Mouse (Mus musculus) midbrain, postnatal 0 days (tissue): ENCODE data around the gene Sumo3. TPM values are rescaled to one million over a fixed set of nuclear protein-coding genes. Genes with fewer than 3 reads are reported as not detected.

Experiments used
- ATAC-seq: fragments of 200-750 bp; cut with Nextera tagmentation; 2 replicates; pipeline ENCODE4 v1.8.0; 2017; ENCODE audit warnings: moderate number of reproducible peaks, mild to moderate bottlenecking, moderate TSS enrichment, moderate library complexity; ENCODE audit not compliant: low FRiP score
- DNase-seq: peaks from one replicate; pipeline ENCODE4 v3.0.0-alpha.2; 2015; ENCODE audit warnings: low spot score
- H3K27ac ChIP-seq: fragments of 300-500 bp; sonication (generic); 2 replicates; pipeline ENCODE4 v1.5.1; 2014; ENCODE audit warnings: low read depth, mild to moderate bottlenecking, low read length, mixed read lengths
- H3K27me3 ChIP-seq: fragments of 300-500 bp; sonication (generic); 2 replicates; pipeline ENCODE4 v1.6.1; 2014; ENCODE audit warnings: low read length, control low read depth, mixed read lengths; ENCODE audit not compliant: insufficient read depth
- H3K36me3 ChIP-seq: fragments of 300-500 bp; sonication (generic); 2 replicates; pipeline ENCODE4 v1.6.1; 2014; ENCODE audit warnings: low read length, control low read depth, mixed read lengths; ENCODE audit not compliant: insufficient read depth
- H3K4me1 ChIP-seq: fragments of 300-500 bp; sonication (generic); 2 replicates; pipeline ENCODE4 v1.6.1; 2014; ENCODE audit warnings: mild to moderate bottlenecking, control low read depth, antibody characterized with exemption, low read length, mixed read lengths; ENCODE audit not compliant: insufficient read depth
- H3K4me2 ChIP-seq: fragments of 300-500 bp; sonication (generic); 2 replicates; pipeline ENCODE4 v1.6.1; 2014; ENCODE audit warnings: low read depth, mild to moderate bottlenecking, low read length, mixed read lengths; ENCODE audit not compliant: poor library complexity, severe bottlenecking
- H3K4me3 ChIP-seq: fragments of 300-500 bp; sonication (generic); 2 replicates; pipeline ENCODE4 v1.5.1; 2014; ENCODE audit warnings: low read depth, mild to moderate bottlenecking, low read length, moderate library complexity
- H3K9ac ChIP-seq: fragments of 300-500 bp; sonication (generic); replicated peaks from 2 replicates; pipeline ENCODE4 v1.6.1; 2014; ENCODE audit warnings: mild to moderate bottlenecking, low read length, moderate library complexity, mixed read lengths; ENCODE audit not compliant: poor library complexity, severe bottlenecking
- H3K9me3 ChIP-seq: fragments of 300-500 bp; sonication (generic); 2 replicates; pipeline ENCODE4 v1.6.1; 2016; ENCODE audit warnings: low read length, control low read depth
- CTCF ChIP-seq: IDR thresholded peaks from 2 replicates; pipeline ENCODE4 v1.5.1; 2016; ENCODE audit warnings: antibody characterized with exemption, mild to moderate bottlenecking
- WGBS: fragments of 180-500 bp; shearing (Covaris S2); extraction: QIAGEN DNeasy Blood & Tissue Kit; methylation state at CpG from one replicate; pipeline ENCODE4 v1.1.7; 2014; 5-methylcytosine and 5-hydroxymethylcytosine counted together
- polyA plus RNA-seq: library from polyadenylated mRNA; unstranded; fragments of >200 nt; fragmentation: Nextera tagmentation; extraction: Ambion mirVana; gene quantifications from 2 replicates; pipeline ENCODE4 v1.2.1, GENCODE M21; 2015
- total RNA-seq: library from RNA; depleted of rRNA; stranded (reverse); fragments of >200 nt; gene quantifications from 2 replicates; pipeline ENCODE4 v1.2.3, GENCODE M21; 2014

The Sumo3 gene
- total and polyA plus RNA-seq, 2 experiments from 2014 or later = 167 to 385 TPM

DNA sequence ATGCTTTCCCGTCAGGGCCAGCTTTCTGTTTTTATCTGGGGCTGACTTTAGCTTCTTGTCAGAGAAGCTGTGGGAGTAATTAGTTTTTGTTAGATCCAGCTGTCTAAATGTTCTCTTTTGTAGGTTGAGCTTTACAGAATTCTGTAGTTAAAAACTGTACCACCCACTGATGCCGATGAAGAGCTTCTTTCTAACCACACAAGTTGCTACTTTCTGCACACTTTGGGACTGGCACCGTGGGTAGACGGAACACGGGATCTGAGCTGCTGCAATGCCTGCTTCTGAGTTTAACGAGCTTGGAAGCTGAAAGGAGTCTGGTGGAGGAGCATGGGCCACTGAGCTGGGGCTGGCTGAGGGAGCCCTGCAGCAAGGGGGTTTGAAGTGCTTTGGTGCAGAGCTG, 14.4 kb upstream of the Sumo3 start:
- Histone ChIP-seq H3K4me3 (no peak overlapping the region), H3K9ac (no peak overlapping the region), H3K27me3 (no peaks in the 10 kb centered on the region), H3K4me1 (no peaks in the 10 kb centered on the region), H3K27ac (no peak overlapping the region), H3K9me3 (no peaks in the 10 kb centered on the region), H3K4me2 (no peak overlapping the region), H3K36me3 (peaks cover 57% of the 10 kb centered on the region)
- 82% methylated on average over 6 of the region's 6 CpGs for WGBS
- ATAC-seq = no peak
- no peak for DNase-seq
- TF ChIP-seq CTCF = no peak

DNA sequence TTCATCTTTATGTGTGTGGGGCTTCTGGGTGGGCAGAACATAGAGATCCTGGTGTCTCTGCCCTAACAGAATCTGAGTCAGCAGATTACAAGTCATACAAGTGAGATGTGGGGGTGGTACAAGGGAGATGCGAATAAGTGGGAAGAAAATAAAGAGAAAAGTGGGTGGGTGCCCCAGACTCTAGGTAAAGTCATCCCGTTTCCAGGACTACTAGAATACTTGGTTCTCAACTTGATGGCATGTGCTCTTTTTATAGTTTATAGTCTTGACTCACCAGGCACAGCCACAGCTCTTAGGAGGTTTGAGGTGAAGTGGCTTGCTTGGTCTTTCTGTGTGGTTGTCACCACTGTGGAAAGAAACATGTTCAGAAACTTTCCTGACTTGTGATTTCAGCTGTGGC, 9.8 kb upstream of the Sumo3 start:
- H3K27ac ChIP-seq = no peak overlapping the region
- WGBS = 96% methylated on average over 2 of the region's 2 CpGs
- H3K4me1 ChIP-seq = no peaks in the 10 kb centered on the region
- no peak overlapping the region for H3K9ac ChIP-seq
- no peaks in the 10 kb centered on the region for H3K9me3 ChIP-seq
- ATAC-seq (no peak), DNase-seq (no peak)
- H3K4me2 ChIP-seq = no peak overlapping the region
- H3K27me3 ChIP-seq = no peaks in the 10 kb centered on the region
- H3K4me3 ChIP-seq = no peak overlapping the region
- TF ChIP-seq CTCF = no peak
- peaks cover 67% of the 10 kb centered on the region for H3K36me3 ChIP-seq

DNA sequence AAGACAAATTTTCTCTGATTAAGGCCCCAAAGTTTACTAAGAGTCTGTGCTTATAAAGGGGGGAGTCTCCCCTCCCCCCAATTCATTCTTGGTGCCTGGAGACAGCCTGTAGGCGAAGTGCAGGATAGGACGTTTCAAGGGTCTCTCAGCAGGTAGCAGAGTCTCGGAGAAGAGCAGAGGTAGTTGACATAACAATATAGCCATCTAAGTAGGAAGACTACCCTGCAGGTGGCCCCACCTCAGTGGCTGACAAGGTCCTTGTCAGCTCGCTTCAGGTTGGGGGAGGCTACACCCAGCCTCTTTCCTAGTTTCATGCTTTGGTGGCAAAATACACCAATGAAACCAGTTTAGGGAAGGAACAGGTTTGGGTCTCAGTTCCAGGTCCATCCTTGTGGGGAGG, 2.9 kb upstream of the Sumo3 start:
- no peak for TF ChIP-seq CTCF
- no peak for DNase-seq
- H3K9ac ChIP-seq = no peak overlapping the region
- H3K4me2 ChIP-seq = no peak overlapping the region
- no peaks in the 10 kb centered on the region for H3K27me3 ChIP-seq
- ATAC-seq = no peak
- H3K27ac ChIP-seq = no peak overlapping the region
- 55% methylated on average over 4 of the region's 4 CpGs for WGBS
- peaks cover 17% of the 10 kb centered on the region for H3K36me3 ChIP-seq
- H3K4me1 ChIP-seq = peaks cover 8% of the 10 kb centered on the region; the same call in 1 of the 2 replicates
- H3K9me3 ChIP-seq = no peaks in the 10 kb centered on the region
- H3K4me3 ChIP-seq = no peak overlapping the region

DNA sequence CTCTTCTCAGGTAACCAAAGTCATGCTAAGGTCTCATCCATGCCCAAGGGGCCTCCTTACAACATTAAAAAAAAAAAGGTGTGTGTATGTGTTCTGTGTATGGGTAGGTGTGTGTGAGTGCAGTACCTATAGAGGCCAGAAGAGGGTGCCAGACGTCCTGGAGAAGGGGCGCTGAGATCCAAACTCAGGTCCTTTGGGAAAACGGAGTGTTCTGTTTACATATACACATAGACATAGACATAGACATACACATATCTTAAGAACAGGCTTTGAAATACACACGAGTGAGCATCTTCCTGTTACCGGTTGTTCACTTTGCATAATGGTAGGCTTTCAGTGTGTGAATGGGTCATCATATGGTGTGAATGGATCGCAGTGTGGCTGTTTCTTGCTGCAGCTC, 1.8 kb upstream of the Sumo3 start:
- ATAC-seq (no peak), DNase-seq (no peak)
- H3K9me3 ChIP-seq = no peaks in the 10 kb centered on the region
- 90% methylated on average over 6 of the region's 6 CpGs for WGBS
- H3K36me3 ChIP-seq = peaks cover 7% of the 10 kb centered on the region; the same call in 1 of the 2 replicates
- no peak overlapping the region for H3K27ac ChIP-seq
- no peak overlapping the region for H3K4me2 ChIP-seq
- peaks cover 8% of the 10 kb centered on the region; the same call in 1 of the 2 replicates for H3K4me1 ChIP-seq
- no peak overlapping the region for H3K9ac ChIP-seq
- H3K27me3 ChIP-seq = no peaks in the 10 kb centered on the region
- H3K4me3 ChIP-seq = no peak overlapping the region
- peak; percentile 55 for TF ChIP-seq CTCF

DNA sequence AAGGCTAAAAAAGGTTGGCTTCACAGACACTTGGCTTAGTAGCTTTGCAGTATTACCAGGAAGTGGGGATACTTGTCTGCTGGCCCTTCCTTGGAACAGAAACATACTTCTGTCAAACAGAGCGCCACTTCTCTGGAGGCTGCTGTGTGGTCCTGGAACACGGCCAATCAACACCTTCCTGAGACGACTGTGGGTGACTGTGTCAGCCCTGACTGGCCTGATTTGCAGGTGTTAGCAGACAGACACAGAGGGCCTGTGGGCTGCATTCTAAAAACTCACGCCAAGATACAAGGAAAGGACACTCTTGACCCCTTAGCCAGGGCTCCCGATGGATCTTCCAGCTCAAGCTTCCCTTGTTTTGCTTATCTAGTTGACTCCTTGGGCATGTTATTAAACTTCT, 939 bp upstream of the Sumo3 start:
- 81% methylated on average over 5 of the region's 5 CpGs for WGBS
- Histone ChIP-seq H3K4me2 (no peak overlapping the region), H3K4me1 (peaks cover 8% of the 10 kb centered on the region; the same call in 1 of the 2 replicates), H3K9me3 (no peaks in the 10 kb centered on the region), H3K9ac (no peak overlapping the region), H3K4me3 (no peak overlapping the region), H3K27ac (peak overlapping the region; percentile 96), H3K36me3 (peaks cover 2% of the 10 kb centered on the region; the same call in 1 of the 2 replicates), H3K27me3 (no peaks in the 10 kb centered on the region)
- no peak for TF ChIP-seq CTCF
- no peak for ATAC-seq
- DNase-seq = no peak

DNA sequence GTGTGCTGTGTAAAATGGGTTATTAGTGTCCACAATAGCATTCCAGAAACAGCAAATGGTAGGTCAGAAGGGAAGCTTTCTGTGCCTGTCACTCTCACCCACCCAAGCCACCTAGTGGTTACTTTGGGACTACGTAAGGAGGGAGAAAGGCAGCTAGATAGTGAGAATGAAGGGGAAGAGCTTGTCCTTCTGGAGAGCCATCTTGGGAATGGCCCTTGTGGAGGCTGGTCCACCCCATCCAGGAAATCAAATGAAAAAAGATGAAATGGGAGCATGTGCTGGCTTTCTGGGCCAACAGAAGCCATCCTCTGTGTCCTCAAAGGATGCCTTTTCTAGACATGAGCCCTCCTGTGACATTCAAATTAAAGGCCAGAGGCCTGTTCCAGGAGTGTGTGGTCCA, 529 bp upstream of the Sumo3 start:
- peaks cover 8% of the 10 kb centered on the region; the same call in 1 of the 2 replicates for H3K4me1 ChIP-seq
- H3K27me3 ChIP-seq = no peaks in the 10 kb centered on the region
- H3K4me2 ChIP-seq = peak overlapping the region; percentile 63
- H3K9ac ChIP-seq = 0 out of 2 replicates have a peak overlapping the region, but pooled peaks have one; percentile 84
- DNase-seq (peak; percentile 60), ATAC-seq (no peak; the same call in 1 of the 2 replicates)
- no peaks in the 10 kb centered on the region for H3K9me3 ChIP-seq
- H3K27ac ChIP-seq = peak overlapping the region; percentile 96
- WGBS = 29% methylated on average over 1 of the region's 1 CpGs
- peak overlapping the region; percentile 64 for H3K4me3 ChIP-seq
- peaks cover 2% of the 10 kb centered on the region; the same call in 1 of the 2 replicates for H3K36me3 ChIP-seq
- TF ChIP-seq CTCF = peak; percentile 77
